Mouse (Mus musculus) limb, embryonic 13.5 days (tissue): ENCODE results near the gene Gmds. TPM values are rescaled to one million over a fixed set of nuclear protein-coding genes. Genes with fewer than 3 reads are reported as not detected.
A peak's percentile ranks its signal among the peaks of the same experiment; 100 is the strongest.

ENCODE experiments used
- ATAC-seq: fragments of 200-750 bp; cut with Nextera tagmentation; 2 replicates; pipeline ENCODE4 v1.8.0; 2017; ENCODE audit warnings: low read depth, moderate number of reproducible peaks, moderate TSS enrichment; ENCODE audit not compliant: low FRiP score
- H3K27ac ChIP-seq: fragments of 300-500 bp; sonication (generic); 2 replicates; pipeline ENCODE4 v1.5.1; 2015; ENCODE audit warnings: inconsistent platforms, mild to moderate bottlenecking, moderate library complexity
- H3K27me3 ChIP-seq: fragments of 300-500 bp; sonication (generic); 2 replicates; pipeline ENCODE4 v1.6.1; 2015; ENCODE audit warnings: mild to moderate bottlenecking, inconsistent platforms
- H3K36me3 ChIP-seq: fragments of 300-500 bp; sonication (generic); 2 replicates; pipeline ENCODE4 v1.6.1; 2015; ENCODE audit warnings: inconsistent platforms, mild to moderate bottlenecking, moderate library complexity
- H3K4me1 ChIP-seq: fragments of 300-500 bp; sonication (generic); 2 replicates; pipeline ENCODE4 v1.6.1; 2015; ENCODE audit warnings: inconsistent platforms
- H3K4me2 ChIP-seq: fragments of 300-500 bp; sonication (generic); replicated peaks from 2 replicates; pipeline ENCODE4 v1.6.1; 2015; ENCODE audit warnings: inconsistent platforms, mild to moderate bottlenecking, moderate library complexity
- H3K4me3 ChIP-seq: fragments of 300-500 bp; sonication (generic); 2 replicates; pipeline ENCODE4 v1.5.1; 2015; ENCODE audit warnings: moderate library complexity, mild to moderate bottlenecking, inconsistent platforms
- H3K9ac ChIP-seq: fragments of 300-500 bp; sonication (generic); 2 replicates; pipeline ENCODE4 v1.6.1; 2015; ENCODE audit warnings: mild to moderate bottlenecking, inconsistent platforms
- H3K9me3 ChIP-seq: fragments of 300-500 bp; sonication (generic); 2 replicates; pipeline ENCODE4 v1.6.1; 2016; ENCODE audit warnings: inconsistent platforms
- WGBS: fragments of 180-500 bp; shearing (Covaris S2); methylation state at CpG from one replicate; pipeline ENCODE4 v1.1.7; 2015; 5-methylcytosine and 5-hydroxymethylcytosine counted together
- polyA plus RNA-seq: library from polyadenylated mRNA; unstranded; fragments of >200 nt; fragmentation: Nextera tagmentation; extraction: Ambion mirVana; gene quantifications from 2 replicates; pipeline ENCODE4 v1.2.1, GENCODE M21; 2015

The Gmds gene
- polyA plus RNA-seq, 1 experiment from 2014 or later, result 46.9 TPM

DNA sequence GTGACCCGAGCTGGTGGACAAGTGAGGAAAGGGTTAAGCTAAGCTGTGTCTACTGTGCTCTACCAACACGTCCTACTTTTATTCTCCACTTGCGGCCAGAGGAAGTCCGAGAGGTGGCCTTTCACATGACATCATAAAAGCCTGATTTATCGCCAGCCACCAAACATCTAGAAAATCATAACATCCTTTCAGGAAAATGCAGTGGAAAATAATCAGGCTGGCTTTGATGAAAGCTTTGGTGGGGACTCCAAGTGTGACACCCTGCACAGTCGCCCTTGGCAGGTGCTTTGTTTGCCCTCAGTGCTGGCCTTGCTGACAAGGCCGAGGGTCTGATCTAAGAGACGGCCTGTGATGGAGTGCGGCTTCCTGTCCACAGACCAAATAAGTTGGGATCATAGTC is 508.2 kb downstream of the Gmds start:
- no peak overlapping the region for H3K4me2 ChIP-seq

DNA sequence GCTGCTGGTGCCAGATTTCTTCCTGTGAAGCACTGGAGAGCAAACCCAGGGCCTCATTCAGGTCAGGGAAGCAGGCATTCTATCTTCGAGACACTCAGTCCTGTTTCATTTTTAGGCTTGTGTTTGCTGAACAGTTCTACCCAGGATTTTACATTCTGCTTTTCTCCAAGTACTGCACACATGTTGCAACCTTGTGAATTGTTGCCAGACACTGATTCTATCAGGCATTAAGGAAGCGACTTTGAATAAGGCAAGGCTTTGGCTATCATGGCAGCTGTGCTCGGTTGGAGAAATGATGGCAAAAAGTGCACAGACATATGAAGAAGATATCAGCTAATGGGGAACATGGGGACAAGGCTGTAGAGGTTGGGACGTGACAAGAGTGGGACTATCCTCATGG is 510.1 kb downstream of the Gmds start:
- peaks cover 20% of the 10 kb centered on the region for H3K4me1 ChIP-seq
- H3K9me3 ChIP-seq, result no peaks in the 10 kb centered on the region
- no peak overlapping the region for H3K27ac ChIP-seq
- no peak overlapping the region for H3K4me3 ChIP-seq
- no peak for ATAC-seq
- H3K9ac ChIP-seq, result no peak overlapping the region
- H3K27me3 ChIP-seq, result peaks cover 50% of the 10 kb centered on the region
- H3K36me3 ChIP-seq, result no peaks in the 10 kb centered on the region
- WGBS, result 88% methylated on average over 4 of the region's 4 CpGs
- H3K4me2 ChIP-seq, result no peak overlapping the region

More for the DNA sequence above, 508.2 kb downstream of the Gmds start:
- Histone ChIP-seq H3K9ac (no peak overlapping the region), H3K9me3 (no peaks in the 10 kb centered on the region), H3K4me3 (no peak overlapping the region), H3K4me1 (peaks cover 4% of the 10 kb centered on the region; the same call in 1 of the 2 replicates), H3K27ac (no peak overlapping the region), H3K27me3 (peaks cover 42% of the 10 kb centered on the region), H3K36me3 (no peaks in the 10 kb centered on the region)
- ATAC-seq, result no peak; the same call in 1 of the 2 replicates
- WGBS, result 55% methylated on average over 9 of the region's 9 CpGs

DNA sequence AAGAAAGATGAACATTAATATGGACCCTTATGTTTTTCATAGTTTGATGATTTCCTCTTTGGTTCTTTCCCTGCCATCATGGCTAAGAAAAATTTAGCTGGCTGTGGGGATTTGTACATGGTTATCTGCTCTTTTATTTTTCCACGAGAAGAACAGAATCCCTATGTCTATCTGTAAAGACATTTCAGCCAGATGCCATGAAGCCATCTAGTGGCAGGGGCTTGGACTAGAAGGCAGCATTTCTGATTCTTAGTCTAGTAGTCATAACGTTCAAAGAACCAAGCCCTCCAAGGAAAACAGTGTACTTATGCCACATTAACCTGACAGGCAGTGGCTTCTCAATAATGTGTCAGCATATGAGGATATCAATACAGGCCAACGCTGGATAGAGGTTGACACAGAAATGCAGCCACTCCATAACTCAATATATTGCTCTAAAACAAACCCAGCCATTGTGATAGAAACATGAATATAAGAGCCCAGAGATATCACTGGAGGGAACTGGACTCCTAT is 510.7 kb downstream of the Gmds start:
- H3K4me2 ChIP-seq, result no peak overlapping the region
- no peaks in the 10 kb centered on the region for H3K9me3 ChIP-seq
- WGBS, result 53% methylated on average over 3 of the region's 3 CpGs
- H3K4me3 ChIP-seq, result no peak overlapping the region
- no peak overlapping the region for H3K9ac ChIP-seq
- H3K27ac ChIP-seq, result no peak overlapping the region
- no peaks in the 10 kb centered on the region for H3K36me3 ChIP-seq
- H3K27me3 ChIP-seq, result peaks cover 47% of the 10 kb centered on the region
- H3K4me1 ChIP-seq, result peaks cover 23% of the 10 kb centered on the region
- ATAC-seq, result no peak

DNA sequence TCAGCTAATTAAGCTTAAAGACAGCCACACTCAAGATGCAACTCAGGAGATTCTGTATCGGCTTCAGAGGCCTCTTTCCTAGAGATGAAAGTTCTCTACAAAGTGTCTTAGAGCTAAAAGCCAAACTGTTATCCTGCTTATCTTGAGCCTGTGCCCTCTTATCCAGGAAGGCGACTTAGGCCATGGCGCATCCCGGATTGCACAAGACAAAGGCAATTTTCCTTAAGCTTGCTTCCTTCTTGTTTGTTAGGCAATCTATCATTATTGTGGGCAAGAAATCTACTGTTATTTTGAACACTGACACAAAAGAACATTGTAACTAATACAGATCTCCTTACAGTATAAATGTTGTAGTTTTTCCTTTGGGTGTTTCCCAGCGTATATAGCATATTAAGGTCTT is 511.4 kb downstream of the Gmds start:
- Histone ChIP-seq H3K36me3 (no peaks in the 10 kb centered on the region), H3K9ac (no peak overlapping the region), H3K27ac (no peak overlapping the region), H3K27me3 (peaks cover 51% of the 10 kb centered on the region), H3K4me1 (peaks cover 29% of the 10 kb centered on the region), H3K9me3 (no peaks in the 10 kb centered on the region), H3K4me3 (no peak overlapping the region), H3K4me2 (no peak overlapping the region)
- no peak for ATAC-seq
- WGBS, result 79% methylated on average over 5 of the region's 5 CpGs

DNA sequence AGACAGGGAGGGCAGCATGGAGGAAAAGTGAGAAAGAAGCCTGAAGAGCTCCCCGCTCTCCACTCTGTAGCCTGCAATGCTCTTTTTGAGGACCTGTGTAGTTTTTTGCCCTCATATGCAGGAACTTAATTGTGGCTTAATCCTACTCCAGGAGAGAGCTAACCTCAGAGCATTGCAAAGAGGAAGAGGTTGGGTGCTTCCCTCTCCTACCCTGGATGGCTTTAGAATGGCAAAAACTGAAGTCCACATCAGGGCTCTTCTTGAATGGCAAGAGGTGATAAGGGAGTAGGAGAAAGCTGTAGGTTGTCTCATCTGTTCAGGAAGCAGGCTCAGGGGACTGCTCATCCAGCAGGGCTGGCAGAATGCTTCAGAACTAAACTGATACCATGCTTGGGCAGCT is 513.4 kb downstream of the Gmds start:
- H3K4me2 ChIP-seq, result no peak overlapping the region
- H3K36me3 ChIP-seq, result no peaks in the 10 kb centered on the region
- no peak overlapping the region for H3K4me3 ChIP-seq
- H3K4me1 ChIP-seq, result peaks cover 46% of the 10 kb centered on the region
- H3K27ac ChIP-seq, result no peak overlapping the region
- ATAC-seq, result no peak
- WGBS, result 92% methylated on average over 1 of the region's 1 CpGs
- H3K27me3 ChIP-seq, result peaks cover 55% of the 10 kb centered on the region
- H3K9me3 ChIP-seq, result no peaks in the 10 kb centered on the region
- no peak overlapping the region for H3K9ac ChIP-seq

DNA sequence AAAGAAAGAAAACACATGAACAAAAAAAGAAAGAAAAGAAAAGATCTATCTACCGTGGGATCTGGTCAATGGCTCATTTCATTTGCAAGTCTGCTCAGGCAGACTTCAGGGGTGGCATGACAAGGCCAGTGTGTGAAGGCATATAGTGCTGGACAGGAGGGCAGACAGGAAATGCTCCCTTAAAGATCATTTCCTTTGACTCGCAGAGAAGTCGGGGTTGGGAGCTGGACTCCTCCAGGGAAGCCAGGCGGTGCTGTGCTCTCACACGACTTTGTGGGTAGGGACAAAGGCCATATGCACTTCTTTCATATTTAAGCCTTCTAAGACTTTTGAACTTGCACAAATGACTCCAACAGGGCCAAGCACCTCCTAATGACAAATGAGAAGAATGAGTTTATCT is 515.2 kb downstream of the Gmds start:
- H3K4me1 ChIP-seq, result peaks cover 61% of the 10 kb centered on the region
- H3K36me3 ChIP-seq, result no peaks in the 10 kb centered on the region
- H3K9ac ChIP-seq, result no peak overlapping the region
- no peak overlapping the region for H3K4me2 ChIP-seq
- 18% methylated on average over 5 of the region's 5 CpGs for WGBS
- H3K9me3 ChIP-seq, result no peaks in the 10 kb centered on the region
- peaks cover 61% of the 10 kb centered on the region for H3K27me3 ChIP-seq
- no peak overlapping the region for H3K4me3 ChIP-seq
- no peak overlapping the region for H3K27ac ChIP-seq
- no peak for ATAC-seq

DNA sequence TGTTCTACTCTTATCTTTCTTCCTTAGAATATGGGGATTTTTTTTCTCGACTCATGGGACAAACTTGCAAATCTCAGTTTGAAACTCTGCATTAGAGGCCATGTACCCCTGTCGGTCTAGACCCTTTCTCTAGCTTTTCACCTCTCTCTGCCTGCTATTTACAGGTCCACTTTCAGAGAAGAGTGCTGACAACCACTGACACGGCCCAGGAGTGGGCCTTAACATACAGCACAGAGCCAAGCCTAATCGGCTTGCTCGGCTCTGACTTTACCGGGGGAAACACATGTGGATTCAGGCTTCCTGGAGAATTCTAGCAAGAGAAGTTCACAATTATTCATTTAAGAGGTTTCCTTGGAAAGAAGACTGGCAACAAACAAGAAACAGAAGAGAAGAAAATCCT is 517.5 kb downstream of the Gmds start:
- ATAC-seq, result no peak
- Histone ChIP-seq H3K9ac (peak overlapping the region; percentile 68), H3K4me3 (peak overlapping the region; percentile 39), H3K36me3 (no peaks in the 10 kb centered on the region), H3K4me1 (peaks cover 73% of the 10 kb centered on the region), H3K27ac (no peak overlapping the region), H3K9me3 (no peaks in the 10 kb centered on the region), H3K4me2 (peak overlapping the region; percentile 67), H3K27me3 (peaks cover 65% of the 10 kb centered on the region)
- WGBS, result 16% methylated on average over 6 of the region's 6 CpGs

DNA sequence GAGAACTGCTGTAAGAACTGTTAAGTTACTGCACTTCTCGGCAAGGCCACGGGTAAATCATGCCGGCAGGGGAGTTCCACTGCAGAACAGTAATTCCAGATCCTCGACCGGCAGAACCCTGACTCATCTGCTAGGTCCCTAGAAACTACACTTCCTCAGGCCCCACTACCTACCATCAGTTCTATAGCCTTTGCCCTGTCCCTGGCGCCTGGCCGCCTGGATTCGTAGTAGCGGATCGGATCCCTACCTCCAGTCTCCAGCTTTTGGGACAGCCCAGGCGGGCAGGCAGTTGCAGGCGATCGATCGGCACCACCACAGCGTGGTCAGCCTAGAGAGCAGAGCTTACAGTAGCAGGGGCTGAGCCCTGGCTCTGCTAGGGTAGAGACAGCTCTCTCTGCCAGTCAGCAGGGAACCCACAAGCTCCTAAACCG is 517.9 kb downstream of the Gmds start:
- peak overlapping the region; percentile 39 for H3K4me3 ChIP-seq
- 3% methylated on average over 16 of the region's 16 CpGs for WGBS
- H3K4me2 ChIP-seq, result peak overlapping the region; percentile 67
- no peaks in the 10 kb centered on the region for H3K36me3 ChIP-seq
- peaks cover 78% of the 10 kb centered on the region for H3K4me1 ChIP-seq
- ATAC-seq, result peak; percentile 51; the same call in 1 of the 2 replicates
- peak overlapping the region; percentile 68 for H3K9ac ChIP-seq
- peaks cover 67% of the 10 kb centered on the region for H3K27me3 ChIP-seq
- H3K9me3 ChIP-seq, result no peaks in the 10 kb centered on the region
- peak overlapping the region; percentile 44; the same call in 1 of the 2 replicates for H3K27ac ChIP-seq

DNA sequence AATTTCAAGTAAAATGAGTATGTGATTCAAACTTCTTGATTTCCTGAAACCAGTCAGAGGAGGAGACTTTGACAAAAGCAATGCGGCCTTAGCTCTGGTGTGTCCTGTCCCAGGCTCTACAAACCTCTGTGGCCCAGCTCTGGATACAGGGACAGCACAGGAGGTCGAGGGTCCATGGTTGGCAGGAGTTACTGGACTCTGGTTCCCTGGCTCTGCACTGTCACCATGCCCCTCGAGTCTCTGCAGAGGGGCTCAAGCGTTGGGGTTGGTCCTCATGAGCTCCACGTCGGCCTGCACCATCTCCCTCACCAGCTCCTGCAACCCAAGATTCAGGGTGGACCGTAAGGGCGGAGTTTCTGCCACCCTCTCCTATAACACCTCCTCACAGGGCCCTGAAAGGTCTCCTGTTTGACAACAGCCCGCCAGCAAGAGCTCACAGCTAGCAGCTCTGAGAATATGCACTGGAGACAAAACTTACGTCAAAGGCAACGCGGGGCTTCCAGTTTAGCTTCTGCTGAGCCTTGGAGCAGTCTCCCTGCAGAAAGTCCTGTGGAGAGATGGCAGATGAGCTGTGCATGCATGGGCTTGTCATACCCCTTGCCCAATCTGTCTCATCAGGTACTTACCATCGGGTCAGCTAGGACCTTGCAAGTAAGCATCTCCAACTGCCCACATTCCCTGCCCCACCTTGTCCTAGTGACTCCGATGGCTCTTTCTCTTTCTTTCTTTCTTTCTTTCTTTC is 518.7 kb downstream of the Gmds start:
- Histone ChIP-seq H3K27ac (no peak overlapping the region), H3K27me3 (peaks cover 70% of the 10 kb centered on the region), H3K4me2 (peak overlapping the region; percentile 52), H3K9me3 (no peaks in the 10 kb centered on the region), H3K9ac (no peak overlapping the region; the same call in 1 of the 2 replicates), H3K4me1 (peaks cover 78% of the 10 kb centered on the region), H3K4me3 (peak overlapping the region; percentile 24), H3K36me3 (no peaks in the 10 kb centered on the region)
- WGBS, result 30% methylated on average over 14 of the region's 14 CpGs
- peak; percentile 34; the same call in 1 of the 2 replicates for ATAC-seq

DNA sequence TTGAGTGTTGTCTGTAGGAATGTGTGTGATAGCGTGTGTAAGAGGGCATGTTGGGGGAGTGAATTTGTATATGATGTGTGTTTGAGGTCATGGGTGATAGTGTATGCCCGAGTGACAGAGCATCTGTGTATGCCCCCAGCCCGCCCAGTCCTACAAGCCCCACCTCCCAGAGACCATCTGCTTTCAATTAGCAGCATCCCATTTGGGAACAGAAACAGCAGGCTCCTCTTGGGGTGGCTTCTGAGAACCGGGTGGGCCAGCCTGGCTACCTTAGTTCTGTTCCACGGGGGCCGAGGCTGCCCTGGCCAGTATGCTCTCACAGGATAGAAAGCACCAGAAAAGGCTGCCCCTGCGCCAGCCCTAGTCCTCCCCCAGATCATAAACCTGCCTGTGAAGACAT is 520.2 kb downstream of the Gmds start:
- Histone ChIP-seq H3K36me3 (no peaks in the 10 kb centered on the region), H3K4me2 (peak overlapping the region; percentile 14; the same call in 1 of the 2 replicates), H3K27ac (peak overlapping the region; percentile 33; the same call in 1 of the 2 replicates), H3K9me3 (no peaks in the 10 kb centered on the region), H3K4me1 (peaks cover 80% of the 10 kb centered on the region), H3K4me3 (no peak overlapping the region), H3K9ac (no peak overlapping the region), H3K27me3 (peaks cover 79% of the 10 kb centered on the region)
- no peak for ATAC-seq
- 21% methylated on average over 7 of the region's 7 CpGs for WGBS

DNA sequence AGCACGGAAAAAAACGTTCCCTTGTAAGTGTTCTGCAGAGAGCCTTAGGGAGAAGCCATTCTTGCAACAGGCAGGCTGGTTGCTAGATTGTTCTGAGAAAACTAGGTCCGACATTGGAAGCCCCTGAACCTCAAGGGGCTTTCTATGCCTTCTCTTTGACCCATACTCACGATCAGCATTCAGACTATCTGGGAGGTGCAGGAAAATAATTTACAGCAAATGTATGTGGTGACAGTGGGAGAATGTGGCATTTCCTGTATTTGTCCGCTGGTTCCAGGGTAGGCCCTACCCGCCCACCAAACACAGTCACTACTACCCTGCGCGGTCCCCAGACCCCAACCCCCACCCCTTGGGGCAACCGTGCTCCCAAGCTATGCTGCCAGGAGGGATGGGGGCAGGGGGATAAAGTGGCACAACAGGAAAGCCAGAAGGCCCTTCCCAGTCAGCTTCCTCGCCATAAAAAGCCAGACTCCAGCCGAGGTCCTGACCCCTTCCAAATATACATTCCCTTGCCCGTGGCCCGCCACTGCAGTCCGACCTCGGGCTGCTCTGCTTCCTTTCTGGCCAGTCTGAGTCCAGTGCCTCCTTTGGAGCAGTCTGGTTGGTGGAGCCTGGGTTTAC is 523.0 kb downstream of the Gmds start:
- peaks cover 92% of the 10 kb centered on the region for H3K27me3 ChIP-seq
- peak overlapping the region; percentile 69 for H3K4me2 ChIP-seq

DNA sequence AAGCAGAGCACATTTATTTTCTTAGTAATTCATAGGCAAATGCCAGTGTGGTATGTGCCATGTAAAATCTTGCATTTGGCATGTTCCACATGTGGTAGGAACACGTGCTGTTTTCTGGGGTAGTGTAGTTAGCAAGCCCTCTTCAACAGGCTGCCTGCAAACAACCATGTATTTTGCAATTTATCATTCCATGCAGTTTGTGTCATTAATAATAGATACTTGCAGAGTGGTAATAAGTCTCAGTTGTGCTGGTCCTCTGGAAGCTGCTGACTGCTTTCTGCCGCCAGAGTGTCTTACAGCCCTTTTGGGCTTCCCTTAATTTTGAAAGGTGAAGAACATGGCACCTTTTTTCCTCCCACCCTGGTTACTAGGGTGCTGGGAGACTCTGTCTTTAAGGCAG is 525.8 kb downstream of the Gmds start:
- Histone ChIP-seq H3K9ac (peak overlapping the region; percentile 87), H3K4me1 (peaks cover 40% of the 10 kb centered on the region), H3K27ac (peak overlapping the region; percentile 55; the same call in 1 of the 2 replicates), H3K36me3 (peaks cover 6% of the 10 kb centered on the region; the same call in 1 of the 2 replicates), H3K4me3 (peak overlapping the region; percentile 57), H3K9me3 (no peaks in the 10 kb centered on the region), H3K27me3 (peaks cover 81% of the 10 kb centered on the region), H3K4me2 (peak overlapping the region; percentile 69)
- no peak for ATAC-seq
- WGBS, result 52% methylated on average over 2 of the region's 2 CpGs

More for the DNA sequence above, 523.0 kb downstream of the Gmds start:
- Histone ChIP-seq H3K36me3 (no peaks in the 10 kb centered on the region), H3K27ac (peak overlapping the region; percentile 12; the same call in 1 of the 2 replicates), H3K4me1 (peaks cover 60% of the 10 kb centered on the region), H3K9ac (peak overlapping the region; percentile 50), H3K9me3 (no peaks in the 10 kb centered on the region), H3K4me3 (peak overlapping the region; percentile 57)
- ATAC-seq, result no peak
- 13% methylated on average over 15 of the region's 15 CpGs for WGBS
